Mouse (Mus musculus): Measurements from ENCODE around the gene Ift122. TPM values are rescaled to one million over a fixed set of nuclear protein-coding genes. Genes with fewer than 3 reads are reported as not detected.

Ift122 gene
- total RNA-seq (2021) = 15.4 and 16.5 TPM in 2 replicates
- long read RNA-seq, experiment 1, full-length matches to known transcripts = 12 of 19 reads
- long read RNA-seq, experiment 1, partial matches to known transcripts = 3 of 19 reads
- long read RNA-seq, experiment 1, other reads (novel, unspliced or antisense) = 4 of 19 reads
- long read RNA-seq, experiment 2, full-length matches to known transcripts = 12 of 21 reads
- long read RNA-seq, experiment 2, partial matches to known transcripts = 6 of 21 reads
- long read RNA-seq, experiment 2, other reads (novel, unspliced or antisense) = 3 of 21 reads

DNA sequence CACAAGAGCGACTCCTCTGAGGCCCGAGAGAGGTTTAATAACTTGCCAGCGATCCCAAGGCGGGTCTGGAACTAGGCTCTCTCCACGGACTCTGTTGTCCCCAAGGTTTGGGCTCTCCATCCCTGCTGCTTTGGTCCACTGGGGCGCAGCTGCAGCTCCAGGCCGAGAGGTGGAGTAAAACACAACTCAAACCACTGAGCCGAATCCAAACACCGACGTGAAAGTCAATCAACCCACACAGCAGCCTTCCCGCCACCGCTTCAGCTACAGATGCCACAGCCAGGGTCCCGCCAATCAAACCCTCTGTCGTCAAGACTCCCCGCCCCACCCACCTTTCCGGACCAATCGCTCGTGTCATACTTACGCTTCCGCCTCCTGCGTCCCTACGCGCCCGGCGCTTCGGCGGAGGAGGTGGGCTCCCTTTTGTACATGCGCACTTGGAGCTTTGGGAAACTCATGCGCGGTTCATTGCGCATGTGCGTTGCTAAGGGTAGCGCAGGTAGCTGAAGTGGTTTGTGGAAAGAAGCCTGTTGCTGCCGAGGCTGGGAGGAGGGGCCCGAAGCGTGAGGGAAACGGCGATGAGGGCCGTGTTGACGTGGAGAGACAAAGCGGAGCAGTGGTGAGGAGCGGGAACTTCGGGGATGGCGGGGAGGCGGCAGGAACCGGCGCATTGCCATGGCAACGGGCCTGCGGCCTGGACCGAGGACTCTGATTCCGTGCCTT, at the start of gene Ift122, which contains the start of gene Mbd4:
Gene Ift122, plus strand, starts transcription at position 380 of the 723 bp plus-strand sequence.
Gene Mbd4, minus strand, starts transcription at position 281 of the 723 bp plus-strand sequence.
- peak; percentile 99 for DNase-seq

DNA sequence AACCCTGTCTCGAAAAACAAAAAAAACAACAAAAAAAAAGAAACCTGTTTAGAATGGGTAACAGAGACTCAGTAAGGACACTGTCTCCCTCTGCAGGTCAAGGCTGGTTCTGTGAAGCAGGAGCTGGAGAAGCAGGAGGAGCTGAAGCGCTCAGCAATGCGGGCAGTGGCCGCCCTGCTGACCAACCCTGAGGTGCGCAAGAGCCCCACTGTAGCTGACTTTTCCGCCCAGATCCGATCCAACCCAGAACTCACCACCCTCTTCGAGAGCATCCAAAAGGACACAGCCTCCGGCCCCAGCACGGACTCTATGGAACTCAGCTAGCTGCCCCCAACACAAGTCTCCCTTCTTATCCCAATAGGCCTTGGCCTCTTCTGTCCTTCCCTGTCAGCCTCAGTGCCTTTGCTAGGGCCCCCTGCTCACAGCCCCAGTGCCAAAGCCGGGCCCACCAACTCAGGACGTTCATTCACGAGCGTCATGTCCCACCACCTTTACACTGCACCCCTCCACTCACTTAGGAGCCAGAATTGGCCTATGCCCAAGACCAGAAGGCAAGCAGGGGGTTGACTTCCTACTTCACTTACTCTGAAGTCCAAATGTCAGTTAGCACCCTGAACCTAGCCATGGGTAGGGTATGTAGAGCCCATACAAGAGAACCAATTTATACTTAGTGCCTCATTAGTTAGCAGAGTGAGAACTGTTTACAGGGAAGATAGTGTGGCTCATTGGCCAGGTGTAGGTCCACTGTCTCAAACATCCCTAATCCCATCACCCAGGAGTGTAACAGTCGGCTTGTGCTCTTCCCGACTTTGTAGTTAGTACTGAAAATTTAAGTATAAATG, 49.5 kb upstream of the Ift122 start:
- peak; percentile 89 for DNase-seq

DNA sequence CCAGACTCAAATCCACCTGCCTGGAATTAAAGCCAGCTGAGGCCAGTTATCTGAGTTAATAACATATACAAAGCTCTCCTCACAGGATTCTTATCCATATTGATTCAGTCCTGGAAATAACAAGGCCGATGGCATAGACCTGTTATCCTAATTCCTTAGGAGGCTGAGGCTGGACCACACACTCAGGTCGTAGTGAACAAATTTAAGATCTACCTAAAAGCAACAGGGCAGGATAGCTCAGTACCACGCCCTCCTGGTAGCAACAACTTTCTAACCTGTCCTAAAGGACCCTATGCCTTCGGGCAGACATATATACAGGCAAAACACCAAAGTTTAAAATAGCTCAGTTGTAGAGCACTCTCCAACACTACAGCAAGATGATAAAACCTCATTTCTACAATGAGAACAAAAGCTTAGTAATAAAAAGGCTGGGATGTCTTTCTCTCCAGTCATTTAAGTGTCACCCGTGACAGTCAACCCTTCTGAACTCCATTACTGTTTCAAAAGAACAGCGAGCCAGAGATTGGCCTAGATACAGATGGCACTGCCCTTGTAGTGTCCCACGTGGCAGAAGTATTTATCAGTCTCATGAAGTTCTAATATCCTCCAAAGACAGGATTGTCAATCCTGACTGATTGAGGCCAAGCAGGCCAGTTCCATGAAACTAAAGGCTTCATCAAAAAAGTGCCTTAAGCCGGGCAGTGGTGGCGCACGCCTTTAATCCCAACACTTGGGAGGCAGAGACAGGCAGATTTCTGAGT, 48.7 kb upstream of the Ift122 start:
- no peak for DNase-seq

DNA sequence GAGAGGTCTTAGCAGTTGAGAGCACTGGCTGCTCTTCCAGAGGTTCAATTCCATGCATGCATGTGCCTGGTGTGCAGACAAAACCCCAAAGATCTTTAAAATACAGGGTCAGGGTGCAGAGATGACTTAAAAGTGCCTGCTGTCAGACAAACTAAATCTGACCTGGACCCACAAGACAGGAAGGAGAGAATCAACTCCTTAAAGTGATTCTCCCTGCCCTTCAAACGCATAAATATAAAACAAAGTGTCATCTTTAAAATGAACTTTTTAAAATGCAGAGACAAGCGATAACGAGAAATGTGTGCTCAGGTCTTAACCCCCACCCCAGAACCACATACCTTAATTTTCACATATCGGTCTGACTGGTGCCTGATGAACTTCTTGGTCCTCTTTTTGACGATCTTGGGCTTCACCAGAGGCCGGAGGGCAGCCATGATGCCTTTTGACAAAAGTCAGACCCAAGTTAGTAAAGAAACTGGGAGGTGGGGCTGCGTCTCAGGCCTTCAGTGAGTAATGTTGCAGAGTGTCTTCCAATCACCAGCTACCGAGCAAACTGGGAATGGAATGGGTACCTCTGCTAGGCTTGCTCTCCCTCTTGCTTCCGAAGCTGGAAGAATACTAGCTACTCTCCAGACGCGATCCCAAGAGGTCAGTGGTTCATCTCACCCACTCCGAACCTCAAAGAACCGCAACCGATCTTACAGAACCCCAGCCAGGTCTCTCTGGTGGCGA, 45.6 kb upstream of the Ift122 start:
- peak; percentile 53 for DNase-seq

DNA sequence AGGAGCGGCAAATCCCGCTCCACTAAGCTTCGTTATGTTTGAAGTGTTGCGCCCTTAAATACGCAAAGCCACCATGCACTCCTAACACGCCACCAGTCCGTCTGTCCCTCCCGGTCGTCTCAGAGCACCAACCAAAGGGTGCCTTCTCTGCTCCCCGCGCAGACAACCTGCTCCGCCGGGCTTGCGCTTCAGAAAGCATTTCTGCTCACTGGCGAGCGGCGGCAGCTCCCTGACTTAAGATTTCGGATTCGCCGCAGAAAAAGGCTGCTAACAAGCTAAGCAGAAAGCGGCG, 45.1 kb upstream of the Ift122 start:
- no peak for DNase-seq

DNA sequence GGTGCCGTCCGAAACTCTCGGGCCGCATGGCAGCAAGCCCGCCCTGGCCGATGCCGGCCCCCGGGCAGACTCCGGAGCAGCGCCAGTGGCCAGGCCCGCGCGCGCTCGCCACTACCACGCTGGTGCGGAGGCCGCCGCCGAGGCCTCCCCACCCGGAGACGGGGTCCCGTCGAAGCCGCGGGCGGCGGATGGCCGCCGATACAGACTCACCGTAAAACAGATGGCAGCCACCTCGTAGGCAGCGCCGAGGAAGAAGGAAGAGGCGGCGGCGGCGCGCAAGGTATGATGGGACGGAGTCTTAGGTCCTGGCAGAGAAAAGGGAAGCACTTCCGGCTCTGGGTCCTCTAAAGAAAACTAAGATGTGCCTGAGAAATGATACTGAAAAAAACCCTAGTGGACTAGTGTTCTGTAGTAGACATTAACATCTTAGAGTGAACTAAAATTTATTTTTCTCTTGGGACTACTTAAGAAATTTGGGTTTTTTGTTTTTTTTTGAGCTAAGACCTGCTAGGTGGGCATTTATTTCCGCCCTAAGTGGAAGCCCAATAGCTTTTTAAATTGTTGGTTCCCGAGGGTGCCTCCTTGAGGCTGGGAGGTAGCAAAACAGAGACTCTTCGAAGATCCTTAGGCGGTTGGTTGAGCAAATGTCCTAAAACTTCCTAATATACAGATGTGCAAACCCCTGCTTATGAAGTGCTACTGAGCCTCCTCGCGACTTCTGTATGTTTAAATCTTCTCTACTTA, 44.6 kb upstream of the Ift122 start, which contains the start of gene Rpl32:
Gene Rpl32, minus strand, starts transcription at position 260 of the 744 bp plus-strand sequence.
- DNase-seq = peak; percentile 91

DNA sequence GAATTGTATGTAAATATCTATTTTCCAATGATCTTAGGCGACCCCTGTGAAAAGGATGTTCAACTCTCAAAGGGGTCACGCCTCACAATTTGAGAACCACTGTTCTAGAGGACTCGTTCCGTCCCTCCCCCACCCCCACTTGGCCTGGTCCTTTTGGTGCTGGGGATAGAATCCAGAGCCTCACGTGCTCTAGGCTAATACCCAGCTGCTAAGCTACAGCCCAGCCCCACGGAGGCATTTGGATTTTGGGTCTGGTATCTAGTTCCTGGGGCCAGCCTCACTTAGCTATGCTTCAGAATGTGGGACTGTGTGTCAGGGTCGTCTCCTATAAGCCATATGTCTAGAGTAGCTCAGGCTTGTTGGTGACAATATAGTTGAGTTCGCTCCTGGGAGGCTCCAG, 41.7 kb upstream of the Ift122 start:
- no peak for DNase-seq

DNA sequence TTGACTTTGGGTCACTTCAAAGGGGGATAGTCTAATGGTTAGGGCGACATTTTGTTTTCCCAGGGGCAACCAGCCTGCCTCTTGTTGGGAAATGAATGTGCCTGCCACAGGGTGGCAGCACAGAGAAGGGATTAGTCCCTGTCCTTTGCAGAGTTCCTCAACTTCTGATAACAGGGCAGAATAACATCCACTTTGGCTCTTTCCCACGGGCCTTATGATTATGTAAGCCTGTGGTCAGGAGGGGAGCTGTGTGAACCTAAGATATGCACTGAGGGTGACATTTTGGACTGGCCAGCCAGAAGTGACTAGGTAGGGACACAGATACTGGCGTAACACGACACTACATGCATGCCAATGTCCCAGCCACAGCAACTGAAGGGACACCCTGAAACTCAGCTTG, 39.2 kb upstream of the Ift122 start:
- DNase-seq = peak; percentile 84

DNA sequence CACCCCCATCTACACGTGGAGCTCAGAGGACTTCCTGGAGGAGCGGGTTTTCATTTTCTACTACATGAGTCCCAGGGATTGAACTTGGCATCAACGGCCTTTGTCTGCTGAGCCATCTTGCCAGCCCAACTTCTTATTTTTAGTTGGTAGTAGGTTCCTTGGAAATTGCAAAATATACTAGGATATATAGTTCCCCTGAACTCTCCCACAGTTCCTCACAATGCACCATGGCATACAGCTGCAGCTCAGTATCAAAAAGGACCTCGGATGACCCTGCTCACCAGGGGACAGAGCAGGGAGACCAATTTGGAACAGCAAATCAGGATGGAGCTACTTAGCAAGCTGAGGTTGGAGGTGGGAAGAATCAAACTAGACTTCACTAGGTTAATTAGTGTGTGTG, 38.2 kb upstream of the Ift122 start:
- no peak for DNase-seq

DNA sequence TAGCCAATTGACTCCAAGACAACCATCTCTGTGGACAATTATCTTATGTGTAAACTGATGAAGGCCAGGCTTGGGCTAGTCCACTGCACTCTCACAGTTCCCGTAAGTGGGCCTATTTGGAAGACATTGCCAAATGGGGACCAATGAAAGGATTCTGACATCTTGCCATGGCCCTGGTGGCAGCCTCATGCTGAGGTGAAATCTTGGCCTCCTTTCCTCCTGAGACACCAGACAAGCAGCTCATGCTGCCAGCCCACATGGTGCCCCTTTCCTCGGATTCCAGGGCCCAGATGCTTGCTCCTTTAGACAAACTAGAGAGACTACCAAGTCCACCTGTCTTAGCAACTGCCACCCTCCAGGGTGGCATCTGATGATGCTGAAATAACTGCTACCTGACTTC, 35.1 kb upstream of the Ift122 start:
- no peak for DNase-seq

DNA sequence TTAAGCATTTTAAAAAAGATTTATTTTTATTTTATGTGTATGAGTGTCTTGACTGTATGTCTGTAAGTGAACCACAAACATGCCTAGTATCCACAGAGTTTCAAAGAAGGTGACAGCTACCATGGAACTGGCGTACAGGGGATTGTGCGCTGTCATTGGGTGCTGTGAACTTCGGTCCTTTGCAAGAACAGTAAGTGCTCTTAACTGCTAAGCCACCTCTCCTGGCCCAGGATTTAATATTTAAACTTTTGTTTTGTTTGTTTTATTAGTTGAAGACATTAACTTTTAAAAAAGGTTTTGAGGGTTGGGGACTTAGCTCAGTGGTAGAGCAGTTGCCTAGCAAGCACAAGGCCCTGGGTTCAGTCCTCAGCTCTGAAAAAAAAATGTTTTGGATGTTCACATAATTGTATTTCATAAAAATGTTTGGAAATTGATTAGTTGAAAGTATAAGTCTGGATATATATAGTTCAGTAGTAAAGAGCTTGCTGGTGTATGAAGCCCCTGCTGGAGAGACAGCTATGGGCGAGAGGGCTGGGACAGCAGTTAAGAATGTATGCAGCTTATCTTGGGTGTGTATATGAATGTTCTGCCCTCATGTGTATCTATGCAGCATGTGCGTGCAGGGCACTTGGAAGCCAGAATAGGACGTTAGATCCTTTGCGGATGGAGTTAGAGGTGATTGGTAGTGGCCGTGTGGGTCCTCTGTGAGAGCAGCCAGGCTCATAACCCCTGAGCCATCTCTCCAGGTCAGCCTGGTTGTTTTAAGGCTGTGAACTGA, 31.9 kb upstream of the Ift122 start:
- no peak for DNase-seq

DNA sequence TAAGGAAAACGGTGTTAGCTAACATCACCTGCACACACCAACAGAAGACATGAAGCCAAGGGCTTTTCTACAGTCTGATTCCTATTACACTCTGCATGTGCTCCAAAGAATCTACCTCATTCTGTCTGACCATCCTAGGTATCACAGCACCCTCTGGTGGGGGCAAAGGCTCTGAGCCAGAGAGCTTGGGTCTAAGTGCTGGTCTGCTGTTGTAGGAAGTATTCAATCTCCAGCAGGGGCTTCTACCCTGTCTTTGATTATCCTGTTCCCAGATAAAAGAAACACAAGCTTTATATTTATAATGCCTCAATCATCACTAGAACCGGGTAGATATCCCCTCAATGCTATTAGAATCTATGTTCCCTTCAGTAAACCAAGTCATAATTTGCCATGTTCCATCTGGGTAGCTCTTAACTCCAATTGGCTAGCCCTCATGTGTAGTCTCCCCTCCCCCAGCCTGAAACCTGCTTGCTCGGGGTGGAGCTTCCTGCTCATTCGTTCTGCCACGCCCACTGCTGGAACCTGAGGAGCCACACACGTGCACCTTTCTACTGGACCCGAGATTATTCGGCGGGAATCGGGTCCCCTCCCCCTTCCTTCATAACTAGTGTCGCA, 29.3 kb upstream of the Ift122 start:
- peak; percentile 85 for DNase-seq

DNA sequence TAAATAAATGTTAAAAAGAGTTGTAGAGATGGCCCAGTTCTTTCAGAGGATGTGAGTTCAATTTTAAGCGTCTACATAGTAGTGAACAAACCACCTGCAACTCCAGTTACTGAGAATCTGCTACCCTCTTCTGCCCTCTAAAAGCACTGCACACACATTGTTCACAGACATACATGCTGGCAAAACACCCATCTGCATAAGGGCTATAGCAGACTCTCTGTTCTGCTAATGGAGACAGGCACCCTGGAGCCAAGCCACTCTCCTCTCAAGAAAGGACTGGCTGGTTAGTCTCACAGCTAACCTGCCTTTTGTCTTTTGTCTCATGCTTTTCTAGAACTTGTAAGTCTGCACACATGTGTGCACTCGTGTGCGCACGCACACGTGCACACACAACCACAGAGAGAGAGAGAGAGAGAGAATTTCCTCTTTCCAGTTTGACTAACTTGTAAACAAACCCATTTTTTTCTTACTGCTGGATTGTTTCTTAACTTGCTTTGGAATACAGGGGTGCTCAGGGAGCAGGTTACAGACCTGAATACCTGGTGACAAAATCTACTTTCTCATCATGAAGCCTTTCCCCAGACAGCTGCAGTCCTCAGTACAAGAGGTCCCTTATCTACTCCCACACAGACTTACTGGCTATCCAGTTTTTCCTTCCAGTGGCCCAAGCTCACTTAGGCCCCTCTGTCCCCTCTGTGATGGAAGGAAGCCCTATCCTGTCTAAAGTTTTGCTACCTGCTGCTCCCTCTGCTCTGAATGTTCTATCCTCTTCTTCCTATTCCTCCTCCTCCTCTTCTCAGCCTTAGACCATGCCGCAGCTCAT, 22.3 kb upstream of the Ift122 start:
- no peak for DNase-seq

DNA sequence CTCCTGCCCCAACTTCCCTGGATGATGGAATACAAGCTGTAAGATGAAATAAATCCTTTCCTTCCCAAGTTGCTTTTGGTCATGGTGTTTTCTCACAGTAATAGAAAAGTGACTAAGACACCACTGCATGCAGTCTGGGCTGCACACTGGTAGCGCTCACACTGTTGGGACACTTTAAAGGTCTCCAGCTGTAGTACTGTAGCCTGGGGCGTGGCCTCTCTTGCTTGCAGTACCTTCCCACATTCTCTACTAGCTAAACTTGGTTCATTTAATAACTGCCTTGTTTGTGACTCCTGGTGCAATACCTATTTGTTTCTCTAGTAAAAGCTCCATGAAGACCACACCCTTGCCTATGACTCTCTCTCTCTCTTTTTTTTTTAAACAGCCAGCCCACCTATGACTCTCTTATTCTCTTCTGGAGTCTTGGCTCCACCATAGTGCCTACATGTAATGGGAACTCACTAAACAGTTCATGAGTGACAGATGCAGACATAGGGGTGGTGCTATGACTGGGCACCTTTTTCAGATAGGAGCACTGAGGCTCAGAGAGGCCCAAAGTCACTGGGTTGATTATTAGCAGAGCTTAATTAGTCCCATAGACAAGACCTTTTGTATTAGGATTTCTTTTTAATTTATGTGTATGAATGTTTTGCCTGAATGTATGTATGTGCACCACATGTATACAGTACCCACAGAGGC, 21.0 kb upstream of the Ift122 start:
- DNase-seq = no peak

DNA sequence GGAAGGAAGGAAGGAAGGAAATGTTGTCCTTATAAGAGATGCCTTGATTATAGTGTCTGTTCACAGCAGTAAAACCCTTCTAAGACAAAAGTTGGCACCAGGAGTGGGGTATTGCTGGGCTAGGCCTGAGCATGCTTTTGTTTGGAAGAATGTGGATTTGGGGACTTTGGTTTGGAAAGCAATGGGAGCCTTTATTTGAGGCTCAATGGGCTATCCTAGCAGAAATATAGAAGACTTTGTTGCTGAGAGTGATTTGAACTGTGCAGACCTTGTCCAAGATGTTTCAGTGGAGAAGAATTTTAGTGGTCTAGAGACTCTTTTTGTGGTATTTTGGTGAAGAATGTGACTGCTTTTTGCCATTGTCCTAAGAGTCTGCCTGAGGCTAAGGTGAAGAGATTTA, 19.4 kb upstream of the Ift122 start:
- DNase-seq = no peak

DNA sequence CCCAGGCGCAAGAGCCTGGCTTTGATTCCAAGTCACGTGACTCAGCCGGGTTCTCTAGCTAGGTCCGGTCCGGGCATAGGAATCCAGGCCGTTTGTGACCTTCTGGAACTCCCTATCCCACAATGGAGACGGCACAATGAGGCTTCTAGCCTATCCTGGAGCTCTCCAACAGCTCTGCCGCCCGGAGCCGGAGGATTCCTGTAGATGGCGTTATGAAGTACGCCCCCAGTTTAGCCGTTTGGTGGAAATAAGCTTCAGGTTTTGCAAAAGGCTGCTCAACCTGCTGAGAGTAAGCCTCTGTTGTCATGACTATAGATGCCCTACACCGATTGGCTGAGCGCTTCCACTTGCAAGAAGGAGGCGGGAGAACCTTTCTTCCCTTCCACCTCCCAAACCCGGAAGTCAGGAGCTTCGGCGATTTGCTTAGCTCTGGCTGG, 15.1 kb upstream of the Ift122 start, which contains the start of gene Efcab12:
Gene Efcab12, minus strand, starts transcription at position 252 of the 437 bp plus-strand sequence.
- peak; percentile 88 for DNase-seq

DNA sequence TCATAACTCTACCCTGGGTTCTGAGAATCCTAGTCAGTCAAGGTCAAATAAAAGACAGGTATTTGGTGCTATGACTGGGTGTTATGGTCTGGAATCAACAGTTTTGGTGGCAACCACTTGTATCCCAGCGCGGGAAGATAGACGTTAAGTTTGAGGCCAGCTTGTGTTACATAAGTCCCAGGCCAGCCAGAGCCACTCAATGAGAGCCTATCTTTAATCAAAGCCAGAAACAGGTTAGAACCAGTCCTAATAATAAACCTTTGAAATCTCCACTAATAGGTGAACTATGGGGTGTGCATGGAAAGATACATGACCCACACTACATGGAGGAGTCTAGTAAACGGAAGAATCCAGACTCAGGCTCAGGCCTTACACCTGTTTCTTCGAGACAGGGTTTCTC, 14.5 kb upstream of the Ift122 start:
- DNase-seq = no peak

DNA sequence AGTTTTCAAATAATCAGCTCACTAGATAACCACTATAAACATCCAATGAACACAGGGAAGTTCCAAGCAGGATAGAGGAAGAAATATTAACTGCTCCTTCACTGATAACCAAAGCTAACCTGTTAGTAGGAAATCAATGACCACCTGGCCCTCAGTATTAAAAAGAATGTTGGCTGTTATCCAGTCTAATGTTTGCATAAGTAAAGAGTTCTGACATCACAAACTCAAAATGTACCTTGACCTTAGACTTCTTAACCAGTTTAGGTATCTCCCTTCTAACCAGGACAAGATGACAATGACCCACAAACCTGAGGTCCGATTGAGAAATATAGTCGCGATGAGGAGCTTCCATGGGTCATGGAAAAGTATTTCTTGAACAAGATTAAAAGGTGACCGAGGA, 8.3 kb upstream of the Ift122 start:
- DNase-seq = no peak

Data from adrenal gland, postnatal 14 days (tissue).